Mouse (Mus musculus) bone marrow macrophage, adult 2 months (primary cell): ENCODE measurements at regions not wholly inside any gene's neighbourhood (a gene's known extent, or its start where the extent isn't known, plus 50 kb on each side); places are given as distances from the start of the nearest gene placed in this dataset.

ENCODE experiments used
- CTCF ChIP-seq: IDR thresholded peaks from 2 replicates; pipeline ENCODE4 v1.5.1; 2012; ENCODE audit warnings: low read depth, mild to moderate bottlenecking, low read length, moderate library complexity
- POLR2A ChIP-seq: IDR thresholded peaks from 2 replicates; pipeline ENCODE4 v1.6.1; 2012; ENCODE audit warnings: mild to moderate bottlenecking, low read depth, low read length, borderline replicate concordance

- no peak for TF ChIP-seq CTCF
- TF ChIP-seq POLR2A, result no peak
These were observed 724.5 kb downstream of the Dhx35 start for GRCm38 (mm10) chr2:159519066-159519465.
